Mouse (Mus musculus) CH12.LX (cell line): Measurements from ENCODE around the gene Pbld1.

Experiments used
- E2F4 ChIP-seq: IDR thresholded peaks from 2 replicates; pipeline ENCODE4 v1.6.1; 2011; ENCODE audit warnings: low read depth, low read length, improper control_type of control experiment; ENCODE audit not compliant: insufficient replicate concordance
- ELF1 ChIP-seq: IDR thresholded peaks from 2 replicates; pipeline ENCODE4 v1.6.1; 2014; ENCODE audit warnings: low read depth, mild to moderate bottlenecking, inconsistent platforms, low read length, improper control_type of control experiment
- HCFC1 ChIP-seq: IDR thresholded peaks from 2 replicates; pipeline ENCODE4 v1.6.1; 2012; ENCODE audit warnings: low read depth, mild to moderate bottlenecking, inconsistent platforms, low read length, improper control_type of control experiment
- POLR2A ChIP-seq: IDR thresholded peaks from 2 replicates; pipeline ENCODE4 v1.6.1; 2011; ENCODE audit warnings: low read depth, mild to moderate bottlenecking, improper control_type of control experiment, low read length
- UBTF ChIP-seq: IDR thresholded peaks from 2 replicates; pipeline ENCODE4 v1.6.1; 2012; ENCODE audit warnings: low read depth, mild to moderate bottlenecking, inconsistent platforms, low read length, improper control_type of control experiment, moderate library complexity
- ZNF384 ChIP-seq: IDR thresholded peaks from 2 replicates; pipeline ENCODE4 v1.6.1; 2012; ENCODE audit warnings: low read depth, low read length, improper control_type of control experiment, inconsistent platforms

DNA sequence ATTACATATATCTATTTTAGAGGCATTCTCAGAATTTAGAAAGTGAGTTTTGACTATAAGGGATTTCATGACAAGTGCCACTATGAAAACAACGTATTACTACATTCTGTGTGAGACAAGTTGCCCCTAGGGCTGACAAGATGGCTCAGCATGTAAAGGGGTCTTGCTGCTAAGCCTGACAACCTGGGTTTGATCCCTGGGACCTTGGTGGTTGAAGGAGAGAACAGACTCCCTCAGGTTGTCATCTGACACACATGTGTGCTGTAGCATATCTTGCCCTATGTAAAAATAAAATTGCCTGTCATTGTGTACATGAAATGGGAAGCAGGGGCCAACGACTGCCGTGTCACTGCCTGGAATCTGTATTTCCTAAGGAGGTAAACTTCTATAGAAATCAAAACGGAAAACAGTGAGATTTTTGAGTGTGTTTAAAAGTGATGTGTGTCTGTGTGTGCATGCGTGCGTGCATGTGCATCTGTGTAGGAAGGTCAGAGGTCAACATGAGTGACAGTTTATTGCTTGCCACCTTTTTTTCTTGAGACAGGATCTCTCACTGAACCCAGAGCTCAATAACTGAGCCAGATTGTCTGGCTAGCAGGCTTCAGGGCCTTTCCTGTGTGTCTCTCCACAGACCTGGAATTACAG is 53.9 kb downstream of the Pbld1 start:
- TF ChIP-seq E2F4: no peak
- TF ChIP-seq ELF1: no peak
- TF ChIP-seq HCFC1: no peak
- no peak for TF ChIP-seq UBTF
- TF ChIP-seq POLR2A: no peak
- TF ChIP-seq ZNF384: no peak
